Mouse (Mus musculus) forebrain, embryonic 10.5 days (tissue): ENCODE results near the gene Tent5c. TPM values are rescaled to one million over a fixed set of nuclear protein-coding genes. Genes with fewer than 3 reads are reported as not detected.

Experiments
- polyA plus RNA-seq: library from polyadenylated mRNA; unstranded; fragments of >200 nt; fragmentation: Nextera tagmentation; extraction: Ambion mirVana; gene quantifications from 2 replicates; pipeline ENCODE4 v1.2.1, GENCODE M21; 2016

The Tent5c gene
- polyA plus RNA-seq, 1 experiment from 2014 or later, result 2.1 TPM

Other genes starting within 250 kb of the Tent5c start
- 39.1 and 45.6 TPM in 2 replicates for gene Man1a2, start 196.2 kb upstream of the Tent5c start, polyA plus RNA-seq